Mouse (Mus musculus) frontal cortex, postnatal 14 days (tissue): ENCODE data around the gene Akap13.

ENCODE experiments used
- DNase-seq, 2 experiments: peaks; one replicate each; pipeline ENCODE4 v3.0.0; 2022; ENCODE audit warnings: low spot score in 2 of 2

Gene Akap13

DNA sequence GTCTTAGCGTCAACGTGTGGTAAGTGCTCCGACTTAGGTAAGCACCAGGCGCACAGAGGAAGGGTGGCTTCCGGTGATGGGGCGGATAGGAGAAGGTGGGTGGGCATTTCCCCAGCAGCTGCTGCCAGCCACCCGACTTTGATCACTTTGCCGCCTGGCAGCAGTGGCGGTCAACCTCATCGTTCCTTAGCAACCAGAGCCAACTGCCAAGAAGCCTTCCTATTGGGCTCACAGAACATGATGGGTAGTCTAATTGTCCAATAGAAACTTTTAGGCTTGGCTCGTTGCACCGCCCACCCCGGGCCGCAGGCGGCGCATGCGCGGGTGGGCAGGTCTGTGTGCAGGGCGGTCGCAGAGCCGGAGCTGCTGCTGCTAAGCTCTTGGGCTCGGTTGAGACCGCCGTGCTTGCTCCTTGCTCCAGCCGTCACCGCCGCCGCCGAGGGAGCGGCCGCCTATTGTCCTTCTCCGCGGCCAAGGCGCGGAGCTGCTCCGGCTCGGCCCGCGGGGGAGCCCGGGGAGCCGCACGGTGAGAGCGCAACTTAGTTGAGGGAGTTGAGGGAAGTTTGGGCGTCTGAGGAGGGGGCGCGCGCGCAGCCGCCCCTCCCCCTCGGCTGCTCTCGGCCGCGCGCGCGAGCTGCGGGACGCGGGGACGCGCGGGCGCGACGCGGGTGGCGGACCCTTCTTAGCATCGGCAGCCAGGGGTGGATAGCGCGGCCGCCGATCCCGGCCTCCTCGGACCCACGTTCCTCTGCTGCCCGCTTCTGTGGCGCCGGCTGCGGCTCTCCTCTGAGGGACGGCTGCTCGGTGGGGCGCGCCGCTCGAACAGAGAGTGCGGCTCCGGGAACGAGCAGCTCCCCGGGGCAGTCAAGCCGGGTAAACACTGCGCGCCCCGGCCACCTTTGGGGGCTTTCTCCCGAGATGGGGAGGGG is at the start of gene Akap13:
TSS of gene Akap13 (plus strand) at position 312 of the 929 bp plus-strand sequence.
- peak; percentile 97 to 98 for DNase-seq

DNA sequence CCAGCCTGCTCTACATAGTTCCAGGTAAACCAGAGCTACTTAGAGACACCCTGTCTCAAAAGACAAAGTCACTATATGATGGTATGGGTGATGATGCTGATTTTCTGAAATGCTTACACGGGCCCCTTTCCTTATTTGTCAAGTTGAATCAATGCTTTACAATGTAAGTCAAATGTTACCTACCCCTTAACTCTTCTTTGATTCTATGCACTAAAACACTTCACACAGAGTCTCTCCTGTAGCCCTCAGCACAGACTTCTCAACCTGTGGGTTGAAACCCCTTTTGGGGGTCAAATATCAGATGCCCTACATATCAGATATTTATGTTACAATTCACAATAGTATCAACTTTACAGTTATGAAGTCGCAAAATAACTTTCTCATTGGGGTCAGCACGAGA is 44.7 kb upstream of the Akap13 start:
- no peak for DNase-seq

DNA sequence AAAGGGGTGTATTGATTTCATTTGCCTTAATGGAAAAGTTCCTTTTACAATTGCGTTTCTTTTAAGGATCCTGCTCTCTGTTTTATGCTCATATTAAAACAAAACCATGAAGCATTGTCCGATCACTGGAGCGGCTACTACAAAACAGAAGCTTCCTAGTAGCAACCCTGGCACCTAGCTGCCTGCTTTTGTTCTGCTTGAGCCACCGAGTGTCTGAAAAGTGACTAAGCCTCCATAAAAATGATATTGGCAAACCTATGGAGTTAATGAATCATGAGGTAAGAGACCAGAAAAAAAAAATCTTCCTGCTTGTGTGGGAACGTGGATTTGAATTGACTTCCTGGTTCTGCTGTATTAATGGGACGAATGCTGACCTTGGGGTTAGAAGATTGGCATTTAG is 44.1 kb upstream of the Akap13 start:
- DNase-seq: no peak

DNA sequence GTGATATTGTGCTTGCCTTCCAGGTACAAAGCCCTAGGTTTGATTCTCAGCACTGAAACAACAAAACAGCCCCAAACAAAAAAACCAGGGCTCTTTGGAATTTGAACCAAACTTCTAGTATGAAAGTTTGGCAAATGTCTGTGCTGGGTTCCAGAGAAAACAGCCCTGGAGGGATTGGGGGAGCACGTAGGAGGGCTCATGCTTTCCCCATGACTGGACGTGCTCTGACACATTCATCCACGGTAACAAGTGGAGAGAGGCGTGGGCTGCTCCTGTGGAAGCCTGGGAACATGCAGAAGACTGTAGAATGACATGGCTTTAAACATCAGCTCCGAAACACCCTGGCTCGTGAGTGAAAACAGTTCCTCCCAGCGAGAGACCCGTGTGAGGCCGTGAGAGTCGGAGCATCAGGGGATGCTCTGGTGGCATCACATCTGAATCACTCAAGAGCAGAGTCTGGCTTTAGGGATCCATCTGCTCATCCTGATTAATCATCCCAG is 43.3 kb upstream of the Akap13 start:
- DNase-seq: no peak

DNA sequence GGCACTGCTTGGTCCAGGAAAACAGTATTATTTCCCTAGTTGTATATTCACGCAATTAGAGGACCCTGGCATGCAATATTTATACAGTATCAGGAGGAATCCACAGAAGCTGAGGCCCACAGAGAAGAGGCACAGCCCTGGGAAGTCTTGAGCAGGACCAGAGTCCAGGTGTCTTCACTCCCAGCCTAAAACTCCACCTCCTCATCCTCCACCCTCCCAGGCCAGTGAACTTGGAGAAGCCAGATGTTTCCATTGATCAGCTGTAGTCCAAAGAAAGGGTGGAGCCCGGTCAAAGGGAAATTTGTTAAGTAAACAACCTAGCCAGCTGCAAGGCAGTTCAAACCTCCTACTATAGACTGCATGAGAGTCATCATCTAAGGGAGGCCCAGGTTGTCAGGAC is 42.8 kb upstream of the Akap13 start:
- DNase-seq: no peak

DNA sequence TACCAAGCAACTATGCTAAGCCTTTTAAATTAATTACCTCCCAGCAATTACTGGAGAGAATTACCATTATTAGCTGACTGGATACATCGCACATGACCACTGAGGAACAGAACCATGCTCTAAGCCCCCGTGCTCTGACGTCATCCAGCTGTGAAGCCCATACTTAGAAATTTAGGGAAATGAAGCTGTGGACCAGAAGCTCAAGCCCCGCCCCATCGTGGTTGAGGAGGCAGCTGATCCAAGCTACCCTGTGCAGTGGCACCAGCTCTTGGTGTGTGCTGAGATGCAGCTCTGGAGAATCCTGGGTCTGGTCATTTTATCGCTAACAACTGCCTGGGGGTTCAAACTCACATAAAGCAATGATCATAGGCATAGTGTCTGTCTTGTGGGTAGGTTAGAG is 41.4 kb upstream of the Akap13 start:
- no peak for DNase-seq

DNA sequence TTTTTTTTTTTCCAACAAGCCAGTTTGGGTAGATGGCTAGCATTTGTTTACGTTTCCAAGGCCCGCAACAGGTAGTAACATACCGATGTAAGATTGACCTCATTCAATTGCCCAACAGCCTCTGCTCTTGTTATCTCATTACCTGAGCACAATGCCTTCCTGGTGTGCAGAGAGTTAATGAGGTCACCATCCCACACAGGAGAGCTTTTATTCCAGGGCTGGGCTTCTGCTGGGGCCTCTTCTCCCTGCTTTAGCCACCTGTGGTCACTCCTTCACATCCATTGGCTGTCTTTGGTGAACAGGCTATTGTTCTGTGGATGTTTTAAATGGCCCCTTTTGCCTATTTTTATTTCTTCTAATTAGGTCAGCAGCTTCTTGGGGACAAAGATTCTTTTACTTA is 41.0 kb upstream of the Akap13 start:
- no peak for DNase-seq

DNA sequence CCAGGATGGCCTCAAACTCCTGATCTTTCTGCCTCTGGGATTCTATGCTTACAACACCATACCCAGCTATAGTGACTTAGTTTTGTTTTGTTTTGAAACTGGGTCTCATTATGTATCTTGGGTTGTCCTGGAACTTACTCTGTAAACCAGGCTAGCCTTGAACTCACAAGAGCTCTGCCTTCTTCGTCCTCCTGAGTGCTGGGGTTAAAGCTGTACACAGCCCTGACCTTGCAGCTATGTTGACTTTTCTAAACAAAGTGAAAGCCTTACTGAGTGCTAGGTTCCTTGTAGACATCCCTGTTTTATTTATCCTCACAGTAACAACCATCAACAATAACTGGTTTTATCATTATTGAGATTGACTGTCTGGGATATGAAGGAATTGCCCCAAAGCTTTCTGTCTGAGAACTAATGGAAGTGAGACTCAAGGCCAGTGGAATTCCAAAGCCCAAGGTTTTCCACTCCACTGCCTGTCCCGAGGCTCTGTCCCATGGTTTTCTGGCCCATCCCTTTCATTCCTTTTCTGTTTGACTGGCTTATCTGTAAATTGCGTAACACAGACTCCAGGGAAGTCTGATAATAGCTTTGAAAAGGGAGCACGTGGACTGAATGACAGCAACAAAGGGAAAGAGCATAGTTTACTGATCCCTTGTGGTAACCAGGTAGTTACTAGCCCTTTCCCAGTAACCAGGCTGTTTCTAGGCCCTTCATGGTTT is 40.0 kb upstream of the Akap13 start:
- DNase-seq: no peak

DNA sequence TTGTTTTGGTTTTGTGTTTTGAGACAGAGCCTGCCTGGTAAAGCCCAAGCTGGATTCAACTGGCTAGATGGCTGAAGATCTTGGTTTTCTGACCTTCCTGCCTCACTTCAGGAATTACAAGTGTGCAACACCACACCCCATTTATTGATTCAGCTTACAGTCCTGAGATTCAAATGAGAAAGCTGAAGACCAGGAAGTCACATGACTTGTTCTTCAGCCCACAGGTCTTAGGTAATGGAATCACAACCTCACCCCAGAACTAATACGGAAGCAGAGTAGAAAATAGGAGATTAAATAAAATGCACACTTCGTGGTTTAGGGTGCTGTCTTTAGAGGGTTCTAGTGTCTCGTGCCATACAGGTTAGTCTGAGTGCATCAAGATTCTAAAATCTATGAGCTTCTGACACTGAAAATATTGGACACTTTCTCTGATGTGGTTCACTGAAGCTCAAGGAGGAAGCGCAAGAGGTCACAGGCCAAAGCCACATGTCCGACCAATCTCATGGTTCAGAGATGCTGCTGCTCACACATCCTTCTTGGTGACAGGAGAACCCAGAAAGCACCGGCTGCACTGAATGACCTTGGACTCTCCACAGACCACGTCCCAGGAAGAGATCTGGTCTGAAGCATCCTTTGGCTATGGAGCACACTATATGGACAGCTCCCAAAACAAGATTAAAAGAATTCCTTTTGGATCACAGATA is 39.3 kb upstream of the Akap13 start:
- no peak for DNase-seq

DNA sequence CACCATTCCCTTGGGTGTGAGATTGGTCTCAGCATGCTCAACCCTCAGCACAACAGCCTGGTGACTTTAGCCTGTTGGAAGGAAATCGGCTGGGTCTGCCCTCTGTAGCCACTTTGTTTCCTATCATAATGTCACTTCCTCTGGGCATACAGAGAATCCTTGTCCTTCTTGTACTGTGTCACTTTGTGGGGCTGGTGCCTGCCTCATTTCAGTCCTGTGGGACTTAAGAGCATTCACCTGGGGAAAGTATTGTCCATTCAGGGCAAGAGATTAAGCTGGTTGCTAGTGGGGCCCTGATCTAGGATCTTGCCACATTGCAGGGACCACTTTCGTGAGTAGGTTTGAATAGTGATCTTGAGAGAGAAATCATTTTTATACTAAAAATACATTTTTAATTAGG is 34.4 kb upstream of the Akap13 start:
- no peak for DNase-seq

DNA sequence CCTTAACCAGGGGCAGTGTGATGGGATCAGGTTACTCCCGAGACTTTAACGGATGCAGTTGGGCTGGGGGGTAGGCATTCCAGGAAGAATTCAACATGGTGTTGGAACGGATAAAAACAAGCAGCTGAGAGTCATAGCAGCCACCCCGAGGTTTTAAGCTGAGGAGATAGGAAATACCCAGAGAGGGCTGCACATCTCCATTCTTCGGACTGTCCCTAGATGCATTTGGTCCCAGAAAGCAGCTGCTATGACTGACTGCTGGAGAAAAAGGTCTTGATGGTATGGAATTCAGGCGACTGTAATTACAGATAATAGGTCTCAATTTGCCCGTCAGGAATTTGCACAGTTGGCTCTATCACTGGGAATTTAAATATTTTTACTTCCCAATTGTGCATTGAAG is 31.2 kb upstream of the Akap13 start:
- no peak for DNase-seq

DNA sequence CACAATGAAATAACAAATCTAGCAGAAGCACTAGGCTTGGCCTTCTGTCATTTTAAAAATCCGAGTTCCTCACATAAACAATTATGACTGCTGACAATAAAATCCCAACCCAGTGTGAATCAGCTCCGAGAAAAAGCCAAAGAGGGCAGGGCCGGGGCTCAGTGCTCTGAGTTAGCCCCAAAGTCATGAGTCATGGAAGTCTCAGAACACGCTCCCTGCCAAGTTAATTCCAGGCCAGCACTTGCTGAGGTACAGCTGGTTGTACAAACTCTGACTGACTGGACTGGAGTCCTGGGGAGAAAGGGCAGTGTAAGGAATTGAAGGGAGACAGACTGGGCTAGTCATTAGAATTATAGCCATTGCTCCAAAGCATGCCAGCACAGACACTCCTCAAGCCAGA is 28.0 kb upstream of the Akap13 start:
- no peak for DNase-seq

DNA sequence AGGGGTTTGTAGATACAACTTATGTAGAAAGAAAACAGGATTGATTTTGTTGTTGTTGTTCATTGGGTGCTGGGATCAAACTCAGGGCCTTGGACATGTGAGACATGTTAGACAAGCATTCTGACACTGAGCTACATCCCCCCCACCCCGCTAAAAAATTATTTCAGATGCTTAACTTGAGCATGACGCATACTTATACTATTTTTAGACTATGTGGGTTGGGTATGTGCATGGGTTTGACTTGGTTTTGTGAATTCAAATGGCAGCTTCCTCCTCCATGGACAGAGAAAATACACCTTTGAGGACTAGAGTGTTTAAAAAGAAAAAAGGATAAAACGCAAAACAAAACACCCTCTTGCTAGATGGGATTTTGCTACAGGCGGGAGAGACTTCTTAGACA is 26.4 kb upstream of the Akap13 start:
- no peak for DNase-seq

DNA sequence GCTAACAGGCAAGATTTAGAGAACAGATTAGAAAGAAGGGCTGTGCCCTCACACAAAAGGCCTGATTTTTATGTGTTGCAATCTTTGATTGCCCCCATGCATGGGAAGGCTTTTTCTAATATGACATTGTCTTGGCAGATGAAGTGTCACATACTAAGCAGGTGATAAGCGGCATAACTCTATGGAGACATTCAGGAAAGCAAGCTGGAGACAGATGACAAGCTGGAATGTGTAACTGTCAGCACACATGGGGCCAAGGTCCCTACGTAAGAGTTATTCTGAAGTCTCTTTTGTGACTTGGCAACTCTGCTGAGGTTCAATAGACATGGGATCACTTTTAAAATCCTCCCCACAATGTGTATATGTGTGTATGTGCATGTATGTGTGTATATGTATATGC is 24.8 kb upstream of the Akap13 start:
- DNase-seq: no peak

DNA sequence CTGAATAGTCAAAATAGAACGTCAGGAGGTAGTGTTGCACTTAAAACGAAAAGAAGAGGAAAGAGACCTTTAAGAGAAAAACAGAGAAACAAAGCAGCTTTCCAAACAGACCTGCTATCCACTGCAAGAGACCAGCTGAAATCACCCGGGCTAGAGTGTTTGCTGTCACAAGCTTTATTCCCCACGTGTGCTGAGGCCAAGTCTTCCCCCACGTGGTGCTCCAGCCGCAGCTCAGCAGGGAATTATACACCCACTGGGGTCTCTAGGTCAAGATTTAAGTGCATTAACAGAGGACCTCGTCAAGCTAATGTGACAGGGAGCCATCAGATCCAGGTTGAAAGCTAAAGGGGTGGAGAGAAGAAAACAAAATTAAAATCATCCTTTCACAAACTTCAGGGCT is 24.3 kb upstream of the Akap13 start:
- no peak for DNase-seq

DNA sequence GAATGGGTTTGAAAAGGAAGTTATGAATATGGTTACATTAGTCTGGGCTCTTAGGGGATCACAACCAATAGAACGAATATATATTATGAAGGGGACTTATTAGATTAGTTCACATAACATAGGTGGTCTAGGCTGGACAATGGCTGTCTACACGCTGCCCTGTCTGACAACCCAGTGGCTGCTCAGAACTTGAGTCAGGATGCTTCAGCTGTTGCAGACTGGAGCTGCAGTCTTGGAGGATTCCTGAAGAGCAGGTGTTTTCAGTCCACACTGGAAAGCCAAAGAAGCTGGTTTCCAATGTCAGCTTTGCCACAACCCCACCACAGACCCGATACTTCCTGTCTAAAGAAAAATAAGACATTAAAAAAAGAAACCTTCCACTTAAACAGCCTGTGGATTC is 23.3 kb upstream of the Akap13 start:
- DNase-seq: no peak

DNA sequence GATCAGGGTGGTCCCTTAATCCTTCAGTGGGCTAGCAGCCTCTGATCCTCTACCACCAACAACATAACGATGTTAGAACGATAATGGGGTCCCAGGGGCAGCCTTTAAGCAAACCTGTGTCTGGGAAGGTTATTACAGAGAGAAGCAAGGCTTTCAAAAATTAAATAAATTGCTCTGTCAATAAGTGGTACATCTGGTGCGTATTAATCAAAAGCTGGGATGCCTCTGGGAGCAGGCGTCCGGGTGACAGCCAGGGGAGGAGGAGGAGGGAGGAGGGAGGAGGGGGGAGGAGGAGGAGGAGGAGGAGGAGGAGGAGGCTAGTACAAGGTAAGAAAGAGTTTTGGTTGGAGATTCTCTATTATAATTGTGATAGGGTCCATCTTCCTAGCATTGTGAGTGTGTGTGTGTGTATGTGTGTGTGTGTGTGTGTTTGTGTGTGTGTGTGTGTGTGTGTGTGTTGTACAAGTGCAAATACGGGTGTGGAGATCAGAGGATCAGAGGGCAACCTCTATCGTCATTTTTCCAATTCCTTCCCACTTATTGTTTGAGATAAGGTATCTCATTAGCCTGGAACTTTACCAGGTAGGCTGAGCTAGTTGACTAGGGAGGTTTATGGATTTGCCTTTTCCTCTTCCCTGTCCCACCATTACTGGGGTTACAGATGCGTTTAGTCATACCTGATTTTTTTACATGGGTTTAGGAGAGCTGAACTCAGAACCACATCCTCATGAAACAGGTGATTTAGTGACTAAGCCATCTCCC is 18.7 kb upstream of the Akap13 start:
- DNase-seq: no peak

DNA sequence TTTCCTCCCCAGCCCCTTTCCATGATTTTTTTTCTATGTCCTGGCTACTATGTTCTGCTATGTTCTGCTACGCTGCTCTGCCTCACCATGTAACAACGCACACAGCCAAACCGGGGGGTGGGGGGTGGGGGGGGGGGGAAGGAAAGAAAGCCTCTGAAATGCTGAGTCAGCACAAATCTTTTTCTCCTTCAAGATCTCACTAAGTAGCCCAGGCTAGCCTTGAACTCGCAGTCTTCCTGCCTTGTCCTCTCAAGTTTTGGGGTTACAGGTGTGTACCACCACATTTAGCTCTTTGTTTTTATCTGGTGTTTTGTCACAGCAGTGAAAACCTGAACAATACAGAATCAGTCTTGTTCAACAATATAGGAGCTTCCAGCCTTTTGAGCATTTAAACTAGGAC is 15.8 kb upstream of the Akap13 start:
- DNase-seq: no peak

DNA sequence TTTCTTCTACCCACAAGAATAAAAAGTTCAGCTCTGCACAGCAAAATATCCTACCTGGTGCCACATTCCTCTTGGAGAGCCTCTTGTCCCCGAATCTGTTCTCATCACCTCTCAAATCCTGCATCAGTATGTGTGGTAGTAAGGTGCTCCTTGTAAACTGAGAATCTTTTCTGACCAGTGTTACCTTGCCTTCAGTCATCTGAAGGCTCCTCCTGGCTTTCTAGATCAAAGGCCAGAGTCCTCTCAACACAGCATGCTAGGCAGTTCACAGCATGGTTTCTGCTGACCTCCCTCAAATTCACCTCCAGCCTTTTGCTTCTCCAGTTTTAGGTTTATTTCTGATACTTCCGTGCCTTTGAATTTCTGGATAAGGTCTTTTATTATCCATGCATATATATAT is 15.1 kb upstream of the Akap13 start:
- DNase-seq: no peak

DNA sequence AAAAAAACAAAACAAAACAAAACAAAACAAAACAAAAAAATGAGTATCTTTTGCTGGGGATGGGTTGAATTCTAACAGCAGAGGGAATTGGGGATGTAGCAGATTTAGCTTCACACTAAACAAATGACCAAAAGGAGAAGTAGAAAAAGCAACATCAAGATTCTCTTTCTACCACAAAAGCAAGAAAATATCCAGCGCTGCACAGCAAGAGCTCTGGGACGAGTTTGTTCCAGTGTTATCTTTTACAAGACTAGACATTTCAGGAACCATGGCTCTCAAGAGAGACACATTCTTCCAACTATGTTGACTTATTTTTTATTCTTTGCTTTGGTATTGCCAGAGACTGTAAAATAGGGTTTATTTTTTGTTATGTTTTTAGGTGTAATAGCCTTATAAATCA is 13.4 kb upstream of the Akap13 start:
- no peak for DNase-seq

DNA sequence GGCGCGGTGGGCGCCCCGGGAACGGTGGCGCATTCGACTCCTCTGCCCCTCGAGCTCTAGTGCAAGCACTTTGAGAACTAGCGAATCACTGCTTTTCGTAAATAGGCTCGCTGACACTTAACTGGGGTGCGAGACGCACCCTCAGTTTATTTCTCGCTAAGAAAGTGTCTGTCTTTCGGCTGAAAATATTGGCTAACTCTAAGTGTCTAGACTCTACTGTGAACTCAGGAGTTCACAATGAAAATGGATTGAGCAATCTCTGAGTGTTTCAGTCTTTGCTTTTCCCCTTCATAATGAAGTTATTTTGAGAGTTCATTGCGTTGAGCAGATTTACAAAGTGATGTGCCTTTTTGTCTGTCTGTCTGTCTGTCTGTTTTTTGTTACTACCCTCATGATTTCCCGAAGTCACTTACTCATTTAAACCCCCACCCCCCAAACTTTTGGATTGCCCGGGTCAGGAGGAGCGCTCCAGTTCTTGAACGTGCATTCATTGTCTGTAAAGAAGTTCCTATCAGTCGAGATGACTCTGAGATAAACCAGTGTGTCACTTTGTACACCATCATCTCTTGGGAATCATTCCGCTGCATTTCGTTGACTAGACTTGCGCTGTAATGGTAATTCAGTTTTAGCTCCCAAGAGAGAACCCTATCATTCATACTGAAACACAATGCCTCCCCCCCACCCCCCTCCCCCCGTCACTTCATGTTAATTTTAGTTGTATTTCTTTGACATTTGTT is 986 bp downstream of the Akap13 start:
- DNase-seq: no peak
